Mouse (Mus musculus) CH12.LX (cell line): ENCODE results near the gene Trir. TPM values are rescaled to one million over a fixed set of nuclear protein-coding genes. Genes with fewer than 3 reads are reported as not detected.

ENCODE experiments used
- DNase-seq: peaks from one replicate; pipeline ENCODE4 v3.0.0-alpha.2; 2013; ENCODE audit errors: extremely low read depth
- H3K27ac ChIP-seq: 2 replicates; pipeline ENCODE4 v1.5.1; 2012; ENCODE audit warnings: low read depth, mild to moderate bottlenecking, control low read depth, moderate library complexity; ENCODE audit not compliant: insufficient read depth
- H3K27me3 ChIP-seq: replicated peaks from 2 replicates; pipeline ENCODE3; 2012; ENCODE audit warnings: inconsistent platforms
- H3K36me3 ChIP-seq, 2 experiments: replicated peaks in 1 of 2; 2 replicates each; pipeline versions ENCODE3 to v1.6.1; 2012; ENCODE audit warnings: inconsistent platforms in 1 of 2, low read length in 1 of 2, mild to moderate bottlenecking in 1 of 2, mixed read lengths in 1 of 2, moderate library complexity in 1 of 2; ENCODE audit not compliant: control insufficient read depth in 1 of 2, insufficient read depth in 1 of 2
- H3K4me1 ChIP-seq, 2 experiments: 2 replicates each; pipeline ENCODE4 v1.6.1; 2012; ENCODE audit warnings: inconsistent platforms in 1 of 2, moderate library complexity in 1 of 2; ENCODE audit not compliant: insufficient read depth in 2 of 2, control insufficient read depth in 1 of 2
- H3K4me2 ChIP-seq: 2 replicates; pipeline ENCODE4 v1.6.1; 2012; ENCODE audit warnings: low read depth, mild to moderate bottlenecking, control low read depth; ENCODE audit not compliant: poor library complexity, insufficient read depth, severe bottlenecking
- H3K4me3 ChIP-seq, 3 experiments: fragments of 150-350 bp in 1 of 3; sonication (generic) in 1 of 3; replicated peaks in 1 of 3; 2 replicates each; pipeline versions ENCODE3 to v1.5.1; 2011 to 2012; ENCODE audit warnings: low read depth in 2 of 3, low read length in 2 of 3, mild to moderate bottlenecking in 2 of 3, moderate library complexity in 2 of 3, control low read depth in 1 of 3, improper control_type of control experiment in 1 of 3, inconsistent platforms in 1 of 3, mixed read lengths in 1 of 3; ENCODE audit not compliant: poor library complexity in 1 of 3
- H3K79me2 ChIP-seq: replicated peaks from 2 replicates; pipeline ENCODE4 v1.6.1; 2012; ENCODE audit warnings: mild to moderate bottlenecking, moderate library complexity; ENCODE audit not compliant: control insufficient read depth, poor library complexity, insufficient read depth, severe bottlenecking; ENCODE audit errors: extremely low read depth
- H3K9ac ChIP-seq: 2 replicates; pipeline ENCODE4 v1.6.1; 2012; ENCODE audit warnings: low read depth, mild to moderate bottlenecking, control low read depth, moderate library complexity; ENCODE audit not compliant: insufficient read depth
- H3K9me3 ChIP-seq: replicated peaks from 2 replicates; pipeline ENCODE3; 2012; ENCODE audit warnings: low read length, inconsistent platforms, mixed read lengths
- BHLHE40 ChIP-seq: IDR thresholded peaks from 2 replicates; pipeline ENCODE4 v1.6.1; 2011; ENCODE audit warnings: mild to moderate bottlenecking, low read depth, low read length, improper control_type of control experiment
- CHD1 ChIP-seq: IDR thresholded peaks from 2 replicates; pipeline ENCODE4 v1.6.1; 2012; ENCODE audit warnings: low read depth, low read length, improper control_type of control experiment, inconsistent platforms
- CTCF ChIP-seq, 2 experiments: IDR thresholded peaks in 1 of 2; conservative IDR thresholded peaks in 1 of 2; 2 replicates each; pipeline ENCODE4 v1.5.1; 2011 to 2012; ENCODE audit warnings: low read depth in 2 of 2, low read length in 2 of 2, improper control_type of control experiment in 1 of 2, inconsistent platforms in 1 of 2, mild to moderate bottlenecking in 1 of 2, moderate library complexity in 1 of 2
- E2F4 ChIP-seq: IDR thresholded peaks from 2 replicates; pipeline ENCODE4 v1.6.1; 2011; ENCODE audit warnings: low read depth, low read length, improper control_type of control experiment; ENCODE audit not compliant: insufficient replicate concordance
- ELF1 ChIP-seq: IDR thresholded peaks from 2 replicates; pipeline ENCODE4 v1.6.1; 2014; ENCODE audit warnings: low read depth, mild to moderate bottlenecking, inconsistent platforms, low read length, improper control_type of control experiment
- GABPA ChIP-seq: IDR thresholded peaks from 2 replicates; pipeline ENCODE4 v1.6.1; 2012; ENCODE audit warnings: low read depth, low read length, improper control_type of control experiment, inconsistent platforms; ENCODE audit not compliant: insufficient replicate concordance
- HCFC1 ChIP-seq: IDR thresholded peaks from 2 replicates; pipeline ENCODE4 v1.6.1; 2012; ENCODE audit warnings: low read depth, mild to moderate bottlenecking, inconsistent platforms, low read length, improper control_type of control experiment
- IRF4 ChIP-seq: IDR thresholded peaks from 2 replicates; pipeline ENCODE4 v1.6.1; 2014; ENCODE audit warnings: low read depth, mild to moderate bottlenecking, inconsistent platforms, low read length, improper control_type of control experiment
- JUND ChIP-seq: conservative IDR thresholded peaks from 2 replicates; pipeline ENCODE4 v1.6.1; 2011; ENCODE audit warnings: low read depth, low read length, improper control_type of control experiment
- KAT2A ChIP-seq: IDR thresholded peaks from 2 replicates; pipeline ENCODE4 v1.6.1; 2012; ENCODE audit warnings: low read length, improper control_type of control experiment, inconsistent platforms; ENCODE audit not compliant: insufficient replicate concordance
- MAFK ChIP-seq: IDR thresholded peaks from 2 replicates; pipeline ENCODE4 v1.6.1; 2011; ENCODE audit warnings: low read length, improper control_type of control experiment; ENCODE audit not compliant: insufficient replicate concordance
- MAX ChIP-seq: IDR thresholded peaks from 2 replicates; pipeline ENCODE4 v1.6.1; 2011; ENCODE audit warnings: low read length, improper control_type of control experiment
- MAZ ChIP-seq: IDR thresholded peaks from 2 replicates; pipeline ENCODE4 v1.6.1; 2012; ENCODE audit warnings: low read depth, mild to moderate bottlenecking, inconsistent platforms, low read length, improper control_type of control experiment, moderate library complexity
- MYC ChIP-seq: IDR thresholded peaks from 2 replicates; pipeline ENCODE4 v1.6.1; 2011; ENCODE audit warnings: low read depth, mild to moderate bottlenecking, improper control_type of control experiment, low read length
- NELFE ChIP-seq: IDR thresholded peaks from 2 replicates; pipeline ENCODE4 v1.6.1; 2011; ENCODE audit warnings: low read depth, low read length, improper control_type of control experiment
- NRF1 ChIP-seq: IDR thresholded peaks from 2 replicates; pipeline ENCODE4 v1.6.1; 2014; ENCODE audit warnings: low read depth, mild to moderate bottlenecking, inconsistent platforms, low read length, improper control_type of control experiment, moderate library complexity
- POLR2A ChIP-seq: IDR thresholded peaks from 2 replicates; pipeline ENCODE4 v1.6.1; 2011; ENCODE audit warnings: low read depth, mild to moderate bottlenecking, improper control_type of control experiment, low read length
- POLR2AphosphoS2 ChIP-seq: IDR thresholded peaks from 2 replicates; pipeline ENCODE4 v1.6.1; 2011; ENCODE audit warnings: low read depth, low read length, improper control_type of control experiment
- SIN3A ChIP-seq: IDR thresholded peaks from 2 replicates; pipeline ENCODE4 v1.6.1; 2012; ENCODE audit warnings: low read length, improper control_type of control experiment, inconsistent platforms
- TBP ChIP-seq: conservative IDR thresholded peaks from 2 replicates; pipeline ENCODE4 v1.6.1; 2011; ENCODE audit warnings: low read depth, low read length, improper control_type of control experiment
- TCF12 ChIP-seq: IDR thresholded peaks from 2 replicates; pipeline ENCODE4 v1.6.1; 2014; ENCODE audit warnings: low read depth, mild to moderate bottlenecking, inconsistent platforms, low read length, improper control_type of control experiment
- UBTF ChIP-seq: IDR thresholded peaks from 2 replicates; pipeline ENCODE4 v1.6.1; 2012; ENCODE audit warnings: low read depth, mild to moderate bottlenecking, inconsistent platforms, low read length, improper control_type of control experiment, moderate library complexity
- USF1 ChIP-seq: IDR thresholded peaks from 2 replicates; pipeline ENCODE4 v1.6.1; 2014; ENCODE audit warnings: low read depth, mild to moderate bottlenecking, inconsistent platforms, low read length, improper control_type of control experiment
- USF2 ChIP-seq: conservative IDR thresholded peaks from 2 replicates; pipeline ENCODE4 v1.6.1; 2011; ENCODE audit warnings: low read depth, low read length, improper control_type of control experiment
- ZC3H11A ChIP-seq: IDR thresholded peaks from 2 replicates; pipeline ENCODE4 v1.6.1; 2012; ENCODE audit warnings: low read depth, mild to moderate bottlenecking, inconsistent platforms, low read length, improper control_type of control experiment
- ZMIZ1 ChIP-seq: IDR thresholded peaks from 2 replicates; pipeline ENCODE4 v1.6.1; 2012; ENCODE audit warnings: low read depth, mild to moderate bottlenecking, inconsistent platforms, low read length, improper control_type of control experiment
- dilution Hi-C: fragments of 300-500 bp; cut with MboI; formaldehyde crosslinking; loops from 2 replicates; pipeline ENCODE4 v1.14.3; 2020; ENCODE audit warnings: low sequenced_read_pairs; ENCODE audit not compliant: extremely low pct_unique_long_range_greater_than_20kb, extremely low pct_ligation_motif_present
- in situ Hi-C: fragments of 300-500 bp; cut with MboI; formaldehyde crosslinking; loops from 3 replicates; pipeline ENCODE4 v1.14.3; 2019; ENCODE audit warnings: low sequenced_read_pairs, low pct_ligation_motif_present, low pct_unique_long_range_greater_than_20kb, mixed read lengths
- polyA plus RNA-seq: library from polyadenylated mRNA; unstranded; fragments of >175 nt; gene quantifications from 2 replicates; pipeline ENCODE4 v1.2.1, GENCODE M21; 2012; ENCODE audit warnings: low read depth; ENCODE audit not compliant: insufficient read length
- total RNA-seq, 2 experiments: library from RNA; depleted of rRNA; stranded (reverse); fragments of 300-350 nt in 1 of 2; fragments of >200 nt in 1 of 2; gene quantifications; 2 replicates each; pipeline ENCODE4 v1.2.3; 2012 to 2014

Trir gene
- total and polyA plus RNA-seq, 3 experiments: 151 to 209 (median 185) TPM

- no peak for TF ChIP-seq ZC3H11A
- TF ChIP-seq TCF12: 0 out of 2 replicates have a peak, but pooled peaks have one; percentile 34
- no peak for TF ChIP-seq POLR2AphosphoS2
- TF ChIP-seq GABPA: no peak
- TF ChIP-seq MYC: peak; percentile 79
- TF ChIP-seq MAZ: no peak
- TF ChIP-seq HCFC1: no peak
- no peak; the same call in 1 of the 2 replicates for TF ChIP-seq USF1
- TF ChIP-seq UBTF: no peak
- TF ChIP-seq ZMIZ1: peak; percentile 18; the same call in 1 of the 2 replicates
- no peak for TF ChIP-seq JUND
Observed at GRCm38 (mm10) chr8:85035728-85036310, 9.2 kb downstream of the Trir start (continued).

GRCm38 (mm10) chr8:85036381-85036717 is 9.7 kb downstream of the Trir start:
- H3K79me2 ChIP-seq: peaks cover 48% of the 10 kb centered on the region
- peaks cover 3 to 45% of the 10 kb centered on the region in 2 experiments for H3K4me1 ChIP-seq
- TF ChIP-seq KAT2A (no peak), MAX (no peak), POLR2A (peak; percentile 52; the same call in 1 of the 2 replicates), CHD1 (peak; percentile 64; the same call in 1 of the 2 replicates), BHLHE40 (no peak), SIN3A (no peak), TCF12 (peak; percentile 50; the same call in 1 of the 2 replicates), UBTF (no peak), GABPA (no peak), E2F4 (no peak), MAFK (0 out of 2 replicates have a peak, but pooled peaks have one; percentile 17), NELFE (peak; percentile 69; the same call in 1 of the 2 replicates), POLR2AphosphoS2 (0 out of 2 replicates have a peak, but pooled peaks have one; percentile 54), TBP (no peak; the same call in 1 of the 2 replicates), CTCF (conservative IDR thresholded peaks at IDR 0.05 in 1 of 2, IDR thresholded peaks at IDR 0.05 in 1 of 2; ENCODE audit: low read depth in 2 of 2, low read length in 2 of 2) (no peak), IRF4 (no peak), USF2 (no peak), ELF1 (no peak), NRF1 (no peak), ZMIZ1 (0 out of 2 replicates have a peak, but pooled peaks have one; percentile 16)
- in situ Hi-C loops (no loop called here), dilution Hi-C loops (no loop called here)
- H3K27ac ChIP-seq: peak overlapping the region; percentile 78; the same call in 1 of the 2 replicates
- H3K4me2 ChIP-seq: peak overlapping the region; percentile 93
- DNase-seq: no peak
- H3K4me3 ChIP-seq: peak overlapping the region; percentile 66 to 90 (median 88)
- H3K9ac ChIP-seq: peak overlapping the region; percentile 72
- H3K9me3 ChIP-seq: no peaks in the 10 kb centered on the region
- H3K27me3 ChIP-seq: no peaks in the 10 kb centered on the region
- peaks cover 28 to 45% of the 10 kb centered on the region in 2 experiments for H3K36me3 ChIP-seq
